11 mouse cellular contexts compared by ENCODE assay signal in genomic region chr17:90629851-90630250, GRCm38 (mm10).
DNase-seq lines count a peak whose midpoint lies in the region; ATAC-seq and TF ChIP-seq lines count a peak whose summit lies in the region.
"Had no signal": no experiment of that assay in that cellular context is flagged by ENCODE, and none has a peak within 500 bp of the region (broad histone marks: within the 10 kb centered on the region; RNA-seq: fewer than 3 reads in every experiment).

No protein-coding gene starts in this region.

- no peak overlapping the region for H3K4me3 ChIP-seq in liver, postnatal 0 days (ENCODE audit: low read depth, low read length)
- H3K4me3 ChIP-seq: heart, embryonic 15.5 days; neural tube, embryonic 15.5 days had no signal

- no peak overlapping the region for H3K9ac ChIP-seq in liver, postnatal 0 days (replicated peaks)
- H3K9ac ChIP-seq: heart, embryonic 15.5 days; liver, embryonic 14.5 days; neural tube, embryonic 15.5 days had no signal

- H3K4me2 ChIP-seq in liver, postnatal 0 days (ENCODE audit: low read depth, low read length) = no peak overlapping the region
- H3K4me2 ChIP-seq: heart, embryonic 15.5 days; neural tube, embryonic 15.5 days had no signal

- ATAC-seq in megakaryocyte-erythroid progenitor cell, adult 5-6 weeks (replicated peaks; ENCODE audit: low FRiP score, low TSS enrichment, poor library complexity, severe bottlenecking) = no peak
- ATAC-seq in liver, postnatal 0 days = no peak

- no peak for TF ChIP-seq EP300 in liver, postnatal 0 days (IDR thresholded peaks at IDR 0.05; ENCODE audit: low read depth)

- WGBS in liver, postnatal 0 days (ENCODE audit: insufficient replicate concordance) = 80% methylated on average over 13 of the region's 13 CpGs

- no peaks in the 10 kb centered on the region for H3K36me3 ChIP-seq in liver, postnatal 0 days (replicated peaks; ENCODE audit: insufficient read depth, low read length)
- H3K36me3 ChIP-seq: heart, embryonic 15.5 days; neural tube, embryonic 15.5 days had no signal

- DNase-seq in lung, postnatal 10 days = peak; percentile 2
- DNase-seq in lung, postnatal 25 days (ENCODE audit: low spot score) = no peak
- peak; percentile 87 to 89 for DNase-seq in cerebellum, postnatal 25 days
- DNase-seq in layer of hippocampus, adult 18-20 months (ENCODE audit: low spot score in 2 of 2) = peak; percentile 37 to 57
- peak; percentile 29 for DNase-seq in right cerebral cortex, postnatal 4 days
- DNase-seq in liver, postnatal 0 days = no peak
- DNase-seq in thymus, postnatal 25 days = no peak

- H3K27ac ChIP-seq in liver, postnatal 0 days (ENCODE audit: low read depth) = no peak overlapping the region
- H3K27ac ChIP-seq: heart, embryonic 15.5 days; liver, embryonic 14.5 days; neural tube, embryonic 15.5 days had no signal

- TF ChIP-seq CTCF in liver, postnatal 0 days (IDR thresholded peaks at IDR 0.05; ENCODE audit: low read depth) = no peak

- H3K27me3 ChIP-seq in liver, postnatal 0 days (ENCODE audit: insufficient read depth, low read length) = no peaks in the 10 kb centered on the region
- H3K27me3 ChIP-seq: heart, embryonic 15.5 days; neural tube, embryonic 15.5 days had no signal

- H3K4me1 ChIP-seq in liver, postnatal 0 days (ENCODE audit: insufficient read depth) = no peaks in the 10 kb centered on the region
- H3K4me1 ChIP-seq: heart, embryonic 15.5 days had no signal

- H3K9me3 ChIP-seq in liver, postnatal 0 days (ENCODE audit: low read length) = no peaks in the 10 kb centered on the region
- H3K9me3 ChIP-seq: heart, embryonic 15.5 days; neural tube, embryonic 15.5 days had no signal

Comparison
In these comparisons a context has a peak if more than half of its experiments do, and no peak if none do; other contexts are left out.
1. DNase-seq: peak in lung, postnatal 10 days (single experiment), cerebellum, postnatal 25 days (2 of 2), layer of hippocampus, adult 18-20 months (2 of 2) and right cerebral cortex, postnatal 4 days (single experiment); none in lung, postnatal 25 days (single experiment), liver, postnatal 0 days (single experiment) and thymus, postnatal 25 days (single experiment).